Mouse (Mus musculus) T-helper 17 cell (primary cell): ENCODE results near the gene Smarca1.

Source experiments
- in situ Hi-C, 2 experiments: fragments of 300-600 bp; cut with MboI, MseI; formaldehyde crosslinking; loops; 1 replicate in 1 of 2; 2 replicates in 1 of 2; pipeline ENCODE4 v1.15.1; 2025; ENCODE audit warnings: high pct_unique_total_duplicates in 2 of 2

Smarca1 gene

GRCm38 (mm10) chrX:47892431-47893024 is at the start of gene Smarca1:
Gene Smarca1 (minus strand): TSS chrX:47892974.
- in situ Hi-C loops, result no loop called here

- in situ Hi-C loops, result no loop called here
These were observed 45.0 kb upstream of the Smarca1 start for GRCm38 (mm10) chrX:47937740-47938139.

GRCm38 (mm10) chrX:47936885-47937284 is 44.1 kb upstream of the Smarca1 start:
- in situ Hi-C loops, result no loop called here

GRCm38 (mm10) chrX:47934352-47934751 is 41.6 kb upstream of the Smarca1 start:
- in situ Hi-C loops, result no loop called here

- in situ Hi-C loops, result no loop called here
These were observed 37.7 kb upstream of the Smarca1 start for GRCm38 (mm10) chrX:47930449-47930848.

- in situ Hi-C loops, result no loop called here
These were observed 35.2 kb upstream of the Smarca1 start for GRCm38 (mm10) chrX:47927981-47928380.

GRCm38 (mm10) chrX:47920541-47920940 is 27.8 kb upstream of the Smarca1 start:
- in situ Hi-C loops, result no loop called here

GRCm38 (mm10) chrX:47916831-47917230 is 24.1 kb upstream of the Smarca1 start:
- in situ Hi-C loops, result no loop called here

GRCm38 (mm10) chrX:47913543-47913938 is 20.8 kb upstream of the Smarca1 start:
- in situ Hi-C loops, result no loop called here

- in situ Hi-C loops, result no loop called here
These were observed 20.2 kb upstream of the Smarca1 start for GRCm38 (mm10) chrX:47912904-47913542.

- in situ Hi-C loops, result no loop called here
These were observed 19.6 kb upstream of the Smarca1 start, which contains the start of gene Ocrl for GRCm38 (mm10) chrX:47912306-47912792. Gene Ocrl (plus strand): TSS chrX:47912387.

GRCm38 (mm10) chrX:47891907-47892430 is 805 bp downstream of the Smarca1 start:
- in situ Hi-C loops, result no loop called here

- in situ Hi-C loops, result no loop called here
These were observed 1.4 kb downstream of the Smarca1 start for GRCm38 (mm10) chrX:47891243-47891906.

GRCm38 (mm10) chrX:47887401-47887800 is 5.4 kb downstream of the Smarca1 start:
- in situ Hi-C loops, result no loop called here

- in situ Hi-C loops, result no loop called here
These were observed 10.0 kb downstream of the Smarca1 start for GRCm38 (mm10) chrX:47882813-47883212.

- in situ Hi-C loops, result no loop called here
These were observed 12.7 kb downstream of the Smarca1 start for GRCm38 (mm10) chrX:47880052-47880451.

- in situ Hi-C loops, result no loop called here
These were observed 34.2 kb downstream of the Smarca1 start for GRCm38 (mm10) chrX:47858544-47858943.

GRCm38 (mm10) chrX:47835835-47836195 is 57.0 kb downstream of the Smarca1 start:
- in situ Hi-C loops, result no loop called here

- in situ Hi-C loops, result no loop called here
These were observed 57.5 kb downstream of the Smarca1 start for GRCm38 (mm10) chrX:47835098-47835834.

- in situ Hi-C loops, result no loop called here
These were observed 59.3 kb downstream of the Smarca1 start for GRCm38 (mm10) chrX:47833431-47833830.

GRCm38 (mm10) chrX:47820566-47820965 is 72.2 kb downstream of the Smarca1 start:
- in situ Hi-C loops, result no loop called here

GRCm38 (mm10) chrX:47808717-47809116 is 84.1 kb downstream of the Smarca1 start:
- in situ Hi-C loops, result no loop called here
